Mouse (Mus musculus): ENCODE results near the gene Uck2.
A peak's percentile ranks its signal among the peaks of the same experiment; 100 is the strongest.

Gene Uck2

GRCm38 (mm10) chr1:167253579-167253978 lies 31.5 kb downstream of the Uck2 start:
- DNase-seq (ENCODE audit: low spot score), result no peak

- no peak for DNase-seq (ENCODE audit: low spot score)
Measured at GRCm38 (mm10) chr1:167249881-167250280, 35.2 kb downstream of the Uck2 start.

- DNase-seq (ENCODE audit: low spot score), result peak; percentile 63
Measured at GRCm38 (mm10) chr1:167249252-167249651, 35.9 kb downstream of the Uck2 start.

- DNase-seq (ENCODE audit: low spot score), result no peak
Measured at GRCm38 (mm10) chr1:167247886-167248285, 37.2 kb downstream of the Uck2 start.

GRCm38 (mm10) chr1:167246976-167247375 lies 38.1 kb downstream of the Uck2 start:
- peak; percentile 70 for DNase-seq (ENCODE audit: low spot score)

- no peak for DNase-seq (ENCODE audit: low spot score)
Measured at GRCm38 (mm10) chr1:167246275-167246674, 38.8 kb downstream of the Uck2 start.

GRCm38 (mm10) chr1:167245180-167245641 lies 39.9 kb downstream of the Uck2 start:
- DNase-seq (ENCODE audit: low spot score), result no peak

GRCm38 (mm10) chr1:167242191-167242681 lies 42.9 kb downstream of the Uck2 start:
- no peak for DNase-seq (ENCODE audit: low spot score)

- no peak for DNase-seq (ENCODE audit: low spot score)
Measured at GRCm38 (mm10) chr1:167241487-167241886, 43.6 kb downstream of the Uck2 start.

GRCm38 (mm10) chr1:167240361-167240760 lies 44.8 kb downstream of the Uck2 start:
- DNase-seq (ENCODE audit: low spot score), result no peak

GRCm38 (mm10) chr1:167239916-167240315 lies 45.2 kb downstream of the Uck2 start:
- DNase-seq (ENCODE audit: low spot score), result no peak

- no peak for DNase-seq (ENCODE audit: low spot score)
Measured at GRCm38 (mm10) chr1:167237798-167238197, 47.3 kb downstream of the Uck2 start.

GRCm38 (mm10) chr1:167236790-167237189 lies 48.3 kb downstream of the Uck2 start:
- no peak for DNase-seq (ENCODE audit: low spot score)

GRCm38 (mm10) chr1:167234344-167234743 lies 50.8 kb downstream of the Uck2 start:
- DNase-seq (ENCODE audit: low spot score), result no peak

- no peak for DNase-seq (ENCODE audit: low spot score)
Measured at GRCm38 (mm10) chr1:167232918-167233317, 52.2 kb downstream of the Uck2 start.

- peak; percentile 71 for DNase-seq (ENCODE audit: low spot score)
Measured at GRCm38 (mm10) chr1:167231612-167232283, 53.4 kb downstream of the Uck2 start.

GRCm38 (mm10) chr1:167230930-167231611 lies 54.0 kb downstream of the Uck2 start:
- DNase-seq (ENCODE audit: low spot score), result no peak

GRCm38 (mm10) chr1:167222382-167223010 lies 62.6 kb downstream of the Uck2 start:
- no peak for DNase-seq (ENCODE audit: low spot score)

- peak; percentile 89 for DNase-seq (ENCODE audit: low spot score)
Measured at GRCm38 (mm10) chr1:167220303-167221174, 64.6 kb downstream of the Uck2 start.

GRCm38 (mm10) chr1:167215460-167215859 lies 69.7 kb downstream of the Uck2 start:
- DNase-seq (ENCODE audit: low spot score), result no peak

GRCm38 (mm10) chr1:167212710-167213109 lies 72.4 kb downstream of the Uck2 start:
- no peak for DNase-seq (ENCODE audit: low spot score)
